Mouse (Mus musculus): ENCODE results near the gene Kmt2c. TPM values are rescaled to one million over a fixed set of nuclear protein-coding genes. Genes with fewer than 3 reads are reported as not detected.

The Kmt2c gene
- polyA plus RNA-seq (2015; fragmentation: Nextera tagmentation; extraction: Ambion mirVana) = 7.6 and 8.3 TPM in 2 replicates

- H3K27me3 ChIP-seq (ENCODE audit: control insufficient read depth, insufficient read depth, low read length) = no peaks in the 10 kb centered on the region
- H3K9ac ChIP-seq (ENCODE audit: low read length) = peak within 1 kb of the TSS; percentile 99
- peak within 1 kb of the TSS; percentile 71 for H3K4me2 ChIP-seq (replicated peaks; ENCODE audit: low read depth)
- H3K4me1 ChIP-seq (replicated peaks; ENCODE audit: control insufficient read depth, insufficient read depth) = no peaks in the 10 kb centered on the region
- DNase-seq (ENCODE audit: low spot score) = peak; percentile 85
- TF ChIP-seq EP300 (optimal IDR thresholded peaks at IDR 0.05) (no peak), CTCF (IDR thresholded peaks at IDR 0.05; ENCODE audit: low read depth) (no peak)
- H3K4me3 ChIP-seq (ENCODE audit: low read depth, low read length) = peak within 1 kb of the TSS; percentile 99
- WGBS = under 1% methylated on average over 39 of the region's 54 CpGs
- ATAC-seq (ENCODE audit: low FRiP score, low TSS enrichment) = no peak
- no peaks in the 10 kb centered on the region for H3K9me3 ChIP-seq (ENCODE audit: control insufficient read depth, low read length)
- H3K27ac ChIP-seq (replicated peaks) = peak within 1 kb of the TSS; percentile 100
- no peaks in the 10 kb centered on the region for H3K36me3 ChIP-seq (ENCODE audit: control insufficient read depth, insufficient read depth, low read length)
These were observed at the start of gene Kmt2c for GRCm38 (mm10) chr5:25498346-25498820. TSS of gene Kmt2c (minus strand) at chr5:25498783.

DNA sequence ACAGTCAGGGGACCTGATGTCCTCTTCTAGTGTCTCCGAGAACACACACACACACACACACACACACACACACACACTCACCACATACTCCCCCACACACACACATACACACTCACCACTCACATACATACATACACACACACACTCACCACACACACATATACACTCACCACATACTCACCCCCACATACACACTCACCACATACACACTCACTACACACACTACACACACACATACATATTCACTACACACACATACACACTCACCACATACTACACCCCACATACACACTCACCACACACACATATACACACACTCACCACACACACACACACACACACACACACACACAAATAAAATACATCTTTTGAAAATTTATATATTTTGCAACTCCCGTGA is 48.3 kb upstream of the Kmt2c start:
- Histone ChIP-seq H3K27ac (replicated peaks) (no peak overlapping the region), H3K4me2 (replicated peaks; ENCODE audit: low read depth) (no peak overlapping the region), H3K4me3 (ENCODE audit: low read depth, low read length) (no peak overlapping the region), H3K36me3 (ENCODE audit: control insufficient read depth, insufficient read depth, low read length) (no peaks in the 10 kb centered on the region), H3K9ac (ENCODE audit: low read length) (no peak overlapping the region), H3K4me1 (replicated peaks; ENCODE audit: control insufficient read depth, insufficient read depth) (no peaks in the 10 kb centered on the region), H3K27me3 (ENCODE audit: control insufficient read depth, insufficient read depth, low read length) (no peaks in the 10 kb centered on the region), H3K9me3 (ENCODE audit: control insufficient read depth, low read length) (no peaks in the 10 kb centered on the region)
- DNase-seq (ENCODE audit: low spot score) = no peak
- WGBS = 100% methylated on average over 2 of the region's 2 CpGs
- no peak for TF ChIP-seq CTCF (IDR thresholded peaks at IDR 0.05; ENCODE audit: low read depth)
- no peak for TF ChIP-seq EP300 (optimal IDR thresholded peaks at IDR 0.05)
- ATAC-seq (ENCODE audit: low FRiP score, low TSS enrichment) = no peak

- Histone ChIP-seq H3K27me3 (ENCODE audit: control insufficient read depth, insufficient read depth, low read length) (no peaks in the 10 kb centered on the region), H3K9me3 (ENCODE audit: control insufficient read depth, low read length) (no peaks in the 10 kb centered on the region), H3K4me1 (replicated peaks; ENCODE audit: control insufficient read depth, insufficient read depth) (no peaks in the 10 kb centered on the region), H3K9ac (ENCODE audit: low read length) (no peak overlapping the region), H3K36me3 (ENCODE audit: control insufficient read depth, insufficient read depth, low read length) (no peaks in the 10 kb centered on the region), H3K4me2 (replicated peaks; ENCODE audit: low read depth) (no peak overlapping the region), H3K4me3 (ENCODE audit: low read depth, low read length) (no peak overlapping the region), H3K27ac (replicated peaks) (0 out of 2 replicates have a peak overlapping the region, but pooled peaks have one; percentile 18)
- ATAC-seq (ENCODE audit: low FRiP score, low TSS enrichment) = peak; percentile 79
- DNase-seq (ENCODE audit: low spot score) = peak; percentile 68
- TF ChIP-seq CTCF (IDR thresholded peaks at IDR 0.05; ENCODE audit: low read depth) = no peak
- no peak for TF ChIP-seq EP300 (optimal IDR thresholded peaks at IDR 0.05)
- whole genome bisulfite sequencing = 51% methylated on average over 5 of the region's 5 CpGs
These were observed 46.0 kb upstream of the Kmt2c start for GRCm38 (mm10) chr5:25544566-25544965.

DNA sequence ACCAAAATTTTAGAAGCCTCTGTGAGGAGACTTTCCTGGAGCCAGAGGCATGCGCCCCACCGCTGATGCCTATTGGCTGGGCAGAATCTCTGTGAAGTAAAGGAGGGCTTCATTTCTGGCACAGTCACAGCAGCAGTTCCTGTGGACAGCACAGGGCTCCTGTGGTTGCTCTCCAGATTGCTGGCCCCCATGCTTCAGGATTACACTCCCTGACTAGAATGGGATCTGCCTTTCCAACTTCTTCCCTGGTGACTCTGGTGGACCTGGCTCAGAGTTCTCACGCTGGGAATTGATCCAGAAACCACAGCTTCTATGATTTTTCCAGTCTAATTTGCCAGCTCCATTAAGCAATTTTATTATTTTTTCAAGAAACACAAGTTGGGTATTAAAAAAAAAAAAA is 45.5 kb upstream of the Kmt2c start:
- 86% methylated on average over 3 of the region's 3 CpGs for WGBS
- H3K36me3 ChIP-seq (ENCODE audit: control insufficient read depth, insufficient read depth, low read length) = no peaks in the 10 kb centered on the region
- H3K4me1 ChIP-seq (replicated peaks; ENCODE audit: control insufficient read depth, insufficient read depth) = no peaks in the 10 kb centered on the region
- H3K4me3 ChIP-seq (ENCODE audit: low read depth, low read length) = no peak overlapping the region
- DNase-seq (ENCODE audit: low spot score) (no peak), ATAC-seq (ENCODE audit: low FRiP score, low TSS enrichment) (no peak)
- H3K9me3 ChIP-seq (ENCODE audit: control insufficient read depth, low read length) = no peaks in the 10 kb centered on the region
- TF ChIP-seq EP300 (optimal IDR thresholded peaks at IDR 0.05) (no peak), CTCF (IDR thresholded peaks at IDR 0.05; ENCODE audit: low read depth) (no peak)
- H3K9ac ChIP-seq (ENCODE audit: low read length) = no peak overlapping the region
- no peaks in the 10 kb centered on the region for H3K27me3 ChIP-seq (ENCODE audit: control insufficient read depth, insufficient read depth, low read length)
- H3K4me2 ChIP-seq (replicated peaks; ENCODE audit: low read depth) = no peak overlapping the region
- H3K27ac ChIP-seq (replicated peaks) = no peak overlapping the region

DNA sequence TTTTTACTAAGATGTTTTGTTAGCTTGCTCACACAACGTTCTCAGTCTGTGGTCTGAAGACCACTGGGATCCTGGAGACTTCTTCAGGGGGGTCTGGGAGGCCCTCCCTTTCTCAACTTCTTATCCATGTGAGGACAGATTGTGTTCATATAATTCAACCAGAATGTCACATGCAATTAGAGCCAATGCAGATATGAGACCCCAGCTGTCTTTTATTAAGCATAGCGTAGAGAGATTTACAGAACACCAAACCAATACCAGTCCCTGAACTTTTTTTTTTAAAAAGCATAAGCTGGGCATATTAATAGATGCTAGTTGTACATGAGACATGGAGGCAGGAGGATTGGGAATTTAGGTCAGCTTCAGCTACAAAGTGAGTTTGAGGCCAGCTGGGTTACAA is 43.1 kb upstream of the Kmt2c start:
- H3K27me3 ChIP-seq (ENCODE audit: control insufficient read depth, insufficient read depth, low read length) = no peaks in the 10 kb centered on the region
- ATAC-seq (ENCODE audit: low FRiP score, low TSS enrichment) (no peak), DNase-seq (ENCODE audit: low spot score) (no peak)
- no peaks in the 10 kb centered on the region for H3K4me1 ChIP-seq (replicated peaks; ENCODE audit: control insufficient read depth, insufficient read depth)
- H3K4me2 ChIP-seq (replicated peaks; ENCODE audit: low read depth) = no peak overlapping the region
- H3K9ac ChIP-seq (ENCODE audit: low read length) = no peak overlapping the region
- H3K27ac ChIP-seq (replicated peaks) = no peak overlapping the region
- H3K4me3 ChIP-seq (ENCODE audit: low read depth, low read length) = no peak overlapping the region
- 65% methylated on average over 2 of the region's 2 CpGs for WGBS
- no peaks in the 10 kb centered on the region for H3K36me3 ChIP-seq (ENCODE audit: control insufficient read depth, insufficient read depth, low read length)
- no peak for TF ChIP-seq CTCF (IDR thresholded peaks at IDR 0.05; ENCODE audit: low read depth)
- TF ChIP-seq EP300 (optimal IDR thresholded peaks at IDR 0.05) = no peak
- 0 out of 2 replicates have a peak, but pooled peaks cover 2% of the 10 kb centered on the region for H3K9me3 ChIP-seq (ENCODE audit: control insufficient read depth, low read length)

- no peak for ATAC-seq (ENCODE audit: low FRiP score, low TSS enrichment)
- H3K4me3 ChIP-seq (ENCODE audit: low read depth, low read length) = no peak overlapping the region
- DNase-seq (ENCODE audit: low spot score) = no peak
- H3K27ac ChIP-seq (replicated peaks) = no peak overlapping the region
- no peak overlapping the region for H3K9ac ChIP-seq (ENCODE audit: low read length)
- H3K4me2 ChIP-seq (replicated peaks; ENCODE audit: low read depth) = no peak overlapping the region
- H3K36me3 ChIP-seq (ENCODE audit: control insufficient read depth, insufficient read depth, low read length) = no peaks in the 10 kb centered on the region
- 70% methylated on average over 3 of the region's 3 CpGs for WGBS
- no peaks in the 10 kb centered on the region for H3K4me1 ChIP-seq (replicated peaks; ENCODE audit: control insufficient read depth, insufficient read depth)
- TF ChIP-seq CTCF (IDR thresholded peaks at IDR 0.05; ENCODE audit: low read depth) (no peak), EP300 (optimal IDR thresholded peaks at IDR 0.05) (no peak)
- H3K9me3 ChIP-seq (ENCODE audit: control insufficient read depth, low read length) = 0 out of 2 replicates have a peak, but pooled peaks cover 2% of the 10 kb centered on the region
- no peaks in the 10 kb centered on the region for H3K27me3 ChIP-seq (ENCODE audit: control insufficient read depth, insufficient read depth, low read length)
These were observed 42.3 kb upstream of the Kmt2c start for GRCm38 (mm10) chr5:25540921-25541320.

Data from stomach, postnatal 0 days (tissue).